Mouse (Mus musculus) cortical plate, adult 2 months (tissue): Measurements from ENCODE around the gene Smg1. TPM values are rescaled to one million over a fixed set of nuclear protein-coding genes. Genes with fewer than 3 reads are reported as not detected.

ENCODE experiments used
- H3K27ac ChIP-seq: fragments of 200-500 bp; 2 replicates; pipeline ENCODE4 v1.5.1; 2012; ENCODE audit warnings: low read length, control low read depth, inconsistent platforms; ENCODE audit not compliant: insufficient read depth
- H3K4me1 ChIP-seq: fragments of 200-500 bp; 2 replicates; pipeline ENCODE4 v1.6.1; 2011; ENCODE audit warnings: low read length; ENCODE audit not compliant: control insufficient read depth, insufficient read depth
- H3K4me3 ChIP-seq: fragments of 200-500 bp; 2 replicates; pipeline ENCODE4 v1.5.1; 2011; ENCODE audit warnings: mild to moderate bottlenecking, low read length, control low read depth; ENCODE audit not compliant: insufficient read depth
- CTCF ChIP-seq: fragments of 200-500 bp; IDR thresholded peaks from 2 replicates; pipeline ENCODE4 v1.5.1; 2011; ENCODE audit warnings: mild to moderate bottlenecking, control low read depth, low read length; ENCODE audit not compliant: insufficient read depth; ENCODE audit errors: extremely low read depth
- POLR2A ChIP-seq: fragments of 200-500 bp; IDR thresholded peaks from 2 replicates; pipeline ENCODE4 v1.6.1; 2011; ENCODE audit warnings: mild to moderate bottlenecking, low read length, control low read depth; ENCODE audit not compliant: insufficient read depth; ENCODE audit errors: extremely low read depth
- polyA plus RNA-seq: library from polyadenylated mRNA; depleted of rRNA; stranded (reverse); fragments of >200 nt; gene quantifications from 2 replicates; pipeline ENCODE4 v1.2.3, GENCODE M21; 2012; rRNA removed

Smg1 gene
- polyA plus RNA-seq, 1 experiment: 54.6 TPM

GRCm38 (mm10) chr7:118102678-118103461 lies 140.6 kb downstream of the Smg1 start:
- H3K27ac ChIP-seq: no peak overlapping the region
- TF ChIP-seq CTCF (no peak), POLR2A (no peak)
- H3K4me3 ChIP-seq: no peak overlapping the region
- peaks cover 3% of the 10 kb centered on the region; the same call in 1 of the 2 replicates for H3K4me1 ChIP-seq

GRCm38 (mm10) chr7:118102231-118102630 lies 141.2 kb downstream of the Smg1 start:
- peaks cover 3% of the 10 kb centered on the region; the same call in 1 of the 2 replicates for H3K4me1 ChIP-seq
- no peak overlapping the region for H3K4me3 ChIP-seq
- no peak overlapping the region for H3K27ac ChIP-seq
- TF ChIP-seq CTCF (peak; percentile 98), POLR2A (no peak)

- H3K27ac ChIP-seq: no peak overlapping the region
- TF ChIP-seq CTCF (no peak), POLR2A (no peak)
- no peak overlapping the region for H3K4me3 ChIP-seq
- H3K4me1 ChIP-seq: no peaks in the 10 kb centered on the region
Measured at GRCm38 (mm10) chr7:118097615-118098014, 145.9 kb downstream of the Smg1 start.

Other genes starting within 250 kb of the Smg1 start
- gene Rps15a, start 127.5 kb downstream of the Smg1 start, polyA plus RNA-seq: 1,243 and 1,296 TPM in 2 replicates
- gene Arl6ip1, start 114.0 kb downstream of the Smg1 start, polyA plus RNA-seq: 271 and 278 TPM in 2 replicates
- 55.1 and 55.8 TPM in 2 replicates for gene Syt17, start 204.6 kb upstream of the Smg1 start, polyA plus RNA-seq
- 2.6 and 2.7 TPM in 2 replicates for gene Itpripl2, start 248.3 kb upstream of the Smg1 start, polyA plus RNA-seq